Mouse (Mus musculus): ENCODE data around the gene Nek1. TPM values are rescaled to one million over a fixed set of nuclear protein-coding genes. Genes with fewer than 3 reads are reported as not detected.
A peak's percentile ranks its signal among the peaks of the same experiment; 100 is the strongest.

Nek1 gene
- polyA plus RNA-seq, 1 experiment from 2014 or later = 14.3 TPM

DNA sequence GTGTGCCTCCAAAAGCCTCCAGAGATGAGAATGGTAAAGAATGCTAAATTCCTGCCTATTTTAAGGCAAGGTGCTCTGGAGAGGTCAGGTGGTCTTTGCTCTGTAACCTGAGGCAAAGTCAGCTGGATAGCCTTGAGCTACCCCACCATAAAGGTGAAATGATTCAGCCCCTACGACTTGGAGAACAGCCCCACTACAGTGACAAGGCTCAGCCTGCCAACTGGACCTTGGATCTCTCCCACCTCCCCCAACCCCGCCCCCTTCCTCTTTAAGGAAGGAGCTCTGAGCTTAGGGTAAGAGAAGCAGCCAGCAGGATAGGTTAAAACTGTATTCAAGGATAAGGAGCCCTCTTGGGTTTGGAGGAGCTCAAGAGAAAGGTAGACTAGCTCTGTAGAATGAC lies 23.9 kb upstream of the Nek1 start:
- 26% methylated on average over 2 of the region's 2 CpGs for WGBS

DNA sequence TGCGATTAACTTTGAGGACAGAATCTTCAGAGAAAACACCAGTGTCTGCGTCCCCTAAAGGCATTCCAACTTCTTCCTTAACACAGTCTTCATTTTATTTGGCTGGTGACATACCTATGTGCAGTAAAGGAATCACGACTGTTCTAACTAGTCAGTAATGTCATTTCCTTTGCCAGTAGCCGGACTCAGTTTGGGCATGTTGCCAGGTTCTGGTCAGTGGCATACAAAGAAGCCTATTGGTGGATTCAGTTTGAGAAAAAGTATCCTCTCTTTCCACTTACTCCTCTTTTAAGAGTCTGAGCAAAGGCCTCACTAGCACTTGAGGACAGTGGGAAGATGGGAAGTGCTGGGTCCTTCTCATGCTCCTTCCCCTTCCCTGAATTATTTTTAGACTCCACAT lies 21.2 kb upstream of the Nek1 start:
- Histone ChIP-seq H3K9ac (ENCODE audit: low read depth, low read length) (no peak overlapping the region), H3K27ac (no peak overlapping the region), H3K9me3 (replicated peaks; ENCODE audit: low read length) (no peaks in the 10 kb centered on the region), H3K4me1 (replicated peaks; ENCODE audit: insufficient read depth, low read length) (peaks cover 4% of the 10 kb centered on the region; the same call in 1 of the 2 replicates), H3K4me3 (replicated peaks; ENCODE audit: low read depth, low read length) (no peak overlapping the region), H3K4me2 (ENCODE audit: low read length) (no peak overlapping the region), H3K36me3 (ENCODE audit: insufficient read depth, low read length) (no peaks in the 10 kb centered on the region), H3K27me3 (ENCODE audit: insufficient read depth, low read length) (no peaks in the 10 kb centered on the region)
- no peak for DNase-seq (ENCODE audit: low spot score)
- no peak for ATAC-seq (replicated peaks; ENCODE audit: low FRiP score, low read depth)
- 63% methylated on average over 4 of the region's 4 CpGs for WGBS
- no peak for TF ChIP-seq CTCF (IDR thresholded peaks at IDR 0.05; ENCODE audit: low read depth)

More for the DNA sequence above, 23.9 kb upstream of the Nek1 start:
- H3K4me1 ChIP-seq (replicated peaks; ENCODE audit: insufficient read depth, low read length) = peaks cover 4% of the 10 kb centered on the region
- ATAC-seq (replicated peaks; ENCODE audit: low FRiP score, low read depth) = no peak; the same call in 1 of the 2 replicates
- no peak for TF ChIP-seq CTCF (IDR thresholded peaks at IDR 0.05; ENCODE audit: low read depth)
- H3K27ac ChIP-seq = no peak overlapping the region
- H3K9ac ChIP-seq (ENCODE audit: low read depth, low read length) = no peak overlapping the region
- H3K27me3 ChIP-seq (ENCODE audit: insufficient read depth, low read length) = no peaks in the 10 kb centered on the region
- H3K9me3 ChIP-seq (replicated peaks; ENCODE audit: low read length) = no peaks in the 10 kb centered on the region
- DNase-seq (ENCODE audit: low spot score) = no peak
- H3K4me3 ChIP-seq (replicated peaks; ENCODE audit: low read depth, low read length) = no peak overlapping the region
- no peak overlapping the region for H3K4me2 ChIP-seq (ENCODE audit: low read length)
- no peaks in the 10 kb centered on the region for H3K36me3 ChIP-seq (ENCODE audit: insufficient read depth, low read length)

DNA sequence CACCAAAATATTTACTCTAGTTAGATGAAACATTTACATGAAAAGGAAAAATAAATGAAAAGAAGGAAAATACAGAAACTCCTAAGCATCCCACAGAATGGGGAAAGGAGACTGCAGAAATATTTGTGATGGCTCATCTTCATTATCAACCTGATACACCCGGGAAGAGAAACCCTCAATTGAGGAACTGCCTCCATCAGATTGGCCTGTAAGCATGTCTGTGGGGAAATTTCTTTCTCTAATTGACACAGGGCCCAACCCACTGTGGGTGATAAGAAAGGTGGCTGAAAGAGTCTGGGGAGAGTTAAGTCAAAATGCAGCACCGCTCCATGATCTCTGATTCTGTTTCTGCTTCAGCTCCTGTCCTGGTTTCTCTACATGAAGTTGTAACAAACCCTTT lies 19.5 kb upstream of the Nek1 start:
- H3K4me1 ChIP-seq (replicated peaks; ENCODE audit: insufficient read depth, low read length) = peaks cover 4% of the 10 kb centered on the region; the same call in 1 of the 2 replicates
- 87% methylated on average over 2 of the region's 2 CpGs for WGBS

DNA sequence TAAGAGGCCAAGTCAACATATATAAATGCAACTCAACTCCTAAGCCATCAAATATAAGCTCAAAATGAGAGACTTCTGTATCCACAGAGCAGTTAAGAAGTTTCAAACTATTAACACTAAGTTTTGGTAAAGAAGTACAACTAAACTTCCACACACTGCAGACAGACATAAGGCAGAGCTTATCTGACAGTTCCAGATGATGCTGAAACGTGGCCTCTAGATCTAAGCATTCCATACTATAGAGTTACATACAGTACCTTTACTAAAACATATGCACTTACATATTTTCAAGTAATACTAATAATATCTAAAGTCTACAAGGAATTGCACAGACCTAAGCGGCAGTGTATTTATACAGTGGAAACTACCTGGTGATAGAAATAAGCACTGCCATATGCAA lies 18.2 kb upstream of the Nek1 start:
- H3K4me3 ChIP-seq (replicated peaks; ENCODE audit: low read depth, low read length) = no peak overlapping the region
- no peaks in the 10 kb centered on the region for H3K27me3 ChIP-seq (ENCODE audit: insufficient read depth, low read length)
- no peaks in the 10 kb centered on the region for H3K9me3 ChIP-seq (replicated peaks; ENCODE audit: low read length)
- H3K9ac ChIP-seq (ENCODE audit: low read depth, low read length) = no peak overlapping the region
- no peaks in the 10 kb centered on the region for H3K36me3 ChIP-seq (ENCODE audit: insufficient read depth, low read length)
- no peak overlapping the region for H3K4me2 ChIP-seq (ENCODE audit: low read length)
- ATAC-seq (replicated peaks; ENCODE audit: low FRiP score, low read depth) (no peak), DNase-seq (ENCODE audit: low spot score) (no peak)
- no peak for TF ChIP-seq CTCF (IDR thresholded peaks at IDR 0.05; ENCODE audit: low read depth)
- H3K27ac ChIP-seq = no peak overlapping the region
- no peaks in the 10 kb centered on the region for H3K4me1 ChIP-seq (replicated peaks; ENCODE audit: insufficient read depth, low read length)
- 84% methylated on average over 2 of the region's 2 CpGs for WGBS

More for the DNA sequence above, 19.5 kb upstream of the Nek1 start:
- no peak overlapping the region for H3K4me3 ChIP-seq (replicated peaks; ENCODE audit: low read depth, low read length)
- no peak overlapping the region for H3K27ac ChIP-seq
- no peaks in the 10 kb centered on the region for H3K9me3 ChIP-seq (replicated peaks; ENCODE audit: low read length)
- H3K9ac ChIP-seq (ENCODE audit: low read depth, low read length) = no peak overlapping the region
- H3K4me2 ChIP-seq (ENCODE audit: low read length) = no peak overlapping the region
- H3K36me3 ChIP-seq (ENCODE audit: insufficient read depth, low read length) = no peaks in the 10 kb centered on the region
- DNase-seq (ENCODE audit: low spot score) = no peak
- TF ChIP-seq CTCF (IDR thresholded peaks at IDR 0.05; ENCODE audit: low read depth) = no peak
- no peak for ATAC-seq (replicated peaks; ENCODE audit: low FRiP score, low read depth)
- H3K27me3 ChIP-seq (ENCODE audit: insufficient read depth, low read length) = no peaks in the 10 kb centered on the region

DNA sequence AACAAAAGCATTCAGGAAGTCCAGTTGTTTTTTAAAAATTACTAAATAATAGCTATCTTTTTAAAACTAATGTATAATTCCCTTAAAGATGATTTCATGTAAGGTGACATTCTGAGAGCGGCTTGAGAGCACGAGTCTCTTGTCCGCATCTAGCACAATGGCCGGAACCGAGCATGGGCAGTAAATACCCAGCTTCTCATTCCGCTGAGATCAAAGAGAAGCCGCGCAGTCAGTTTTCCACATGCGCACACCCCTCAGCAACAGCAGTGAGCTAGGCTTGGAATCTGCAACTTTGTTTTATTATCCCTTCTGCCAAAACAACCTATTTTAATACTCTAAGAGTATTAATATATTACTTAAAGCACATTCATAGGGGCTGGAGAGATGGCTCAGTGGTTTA lies 16.2 kb upstream of the Nek1 start:
- H3K27ac ChIP-seq = no peak overlapping the region
- H3K27me3 ChIP-seq (ENCODE audit: insufficient read depth, low read length) = no peaks in the 10 kb centered on the region
- 75% methylated on average over 9 of the region's 9 CpGs for WGBS
- H3K4me2 ChIP-seq (ENCODE audit: low read length) = no peak overlapping the region
- no peak overlapping the region for H3K9ac ChIP-seq (ENCODE audit: low read depth, low read length)
- H3K4me1 ChIP-seq (replicated peaks; ENCODE audit: insufficient read depth, low read length) = 0 out of 2 replicates have a peak, but pooled peaks cover 4% of the 10 kb centered on the region
- TF ChIP-seq CTCF (IDR thresholded peaks at IDR 0.05; ENCODE audit: low read depth) = no peak
- no peak overlapping the region for H3K4me3 ChIP-seq (replicated peaks; ENCODE audit: low read depth, low read length)
- H3K36me3 ChIP-seq (ENCODE audit: insufficient read depth, low read length) = no peaks in the 10 kb centered on the region
- DNase-seq (ENCODE audit: low spot score) (no peak), ATAC-seq (replicated peaks; ENCODE audit: low FRiP score, low read depth) (no peak)
- no peaks in the 10 kb centered on the region for H3K9me3 ChIP-seq (replicated peaks; ENCODE audit: low read length)

DNA sequence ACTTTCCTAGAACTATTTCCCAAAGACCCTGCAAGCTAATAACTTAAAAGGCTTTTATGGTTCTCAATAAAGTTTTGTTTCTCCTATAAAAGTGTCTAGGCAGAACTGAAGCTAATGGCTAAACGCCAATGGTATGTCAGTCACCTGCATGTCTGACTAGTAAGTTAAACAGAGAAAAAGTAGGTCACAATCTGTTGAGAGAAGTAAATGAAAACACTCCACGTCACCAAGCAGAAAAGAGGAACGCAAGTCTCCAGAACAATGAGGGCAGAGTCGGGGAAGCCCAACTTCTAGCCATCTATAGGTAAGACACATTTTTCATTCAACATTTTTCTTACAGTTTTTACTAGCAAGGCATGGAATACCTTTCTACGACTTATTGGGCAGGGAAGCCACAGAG lies 14.5 kb upstream of the Nek1 start:
- Histone ChIP-seq H3K4me3 (replicated peaks; ENCODE audit: low read depth, low read length) (no peak overlapping the region), H3K4me2 (ENCODE audit: low read length) (no peak overlapping the region), H3K27me3 (ENCODE audit: insufficient read depth, low read length) (no peaks in the 10 kb centered on the region), H3K4me1 (replicated peaks; ENCODE audit: insufficient read depth, low read length) (0 out of 2 replicates have a peak, but pooled peaks cover 6% of the 10 kb centered on the region), H3K36me3 (ENCODE audit: insufficient read depth, low read length) (no peaks in the 10 kb centered on the region), H3K9ac (ENCODE audit: low read depth, low read length) (no peak overlapping the region), H3K9me3 (replicated peaks; ENCODE audit: low read length) (no peaks in the 10 kb centered on the region), H3K27ac (no peak overlapping the region)
- TF ChIP-seq CTCF (IDR thresholded peaks at IDR 0.05; ENCODE audit: low read depth) = no peak
- DNase-seq (ENCODE audit: low spot score) (no peak), ATAC-seq (replicated peaks; ENCODE audit: low FRiP score, low read depth) (no peak)
- 62% methylated on average over 5 of the region's 5 CpGs for WGBS

DNA sequence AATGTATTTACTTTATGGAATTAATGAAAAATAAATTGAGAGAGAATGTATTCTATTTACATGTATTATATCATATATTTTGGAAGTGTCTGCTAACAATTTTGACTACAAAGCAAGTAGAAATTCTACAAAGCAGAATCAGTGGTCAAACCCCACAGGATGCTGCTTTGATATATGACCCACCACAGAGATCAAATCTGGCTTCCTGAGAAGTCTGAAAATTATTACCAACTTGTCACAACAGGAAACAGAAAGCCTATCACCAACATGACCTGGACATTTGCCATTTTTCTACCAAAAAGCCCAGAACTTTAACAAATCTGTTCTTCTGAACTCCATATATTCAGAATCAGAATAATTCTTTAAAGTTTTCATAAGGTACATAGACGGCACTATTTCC lies 11.6 kb upstream of the Nek1 start:
- TF ChIP-seq CTCF (IDR thresholded peaks at IDR 0.05; ENCODE audit: low read depth) = no peak
- no peak for DNase-seq (ENCODE audit: low spot score)
- Histone ChIP-seq H3K4me3 (replicated peaks; ENCODE audit: low read depth, low read length) (peak overlapping the region; percentile 69; the same call in 1 of the 2 replicates), H3K27ac (no peak overlapping the region), H3K27me3 (ENCODE audit: insufficient read depth, low read length) (no peaks in the 10 kb centered on the region), H3K36me3 (ENCODE audit: insufficient read depth, low read length) (no peaks in the 10 kb centered on the region), H3K9ac (ENCODE audit: low read depth, low read length) (no peak overlapping the region), H3K4me1 (replicated peaks; ENCODE audit: insufficient read depth, low read length) (0 out of 2 replicates have a peak, but pooled peaks cover 9% of the 10 kb centered on the region), H3K4me2 (ENCODE audit: low read length) (peak overlapping the region; percentile 94), H3K9me3 (replicated peaks; ENCODE audit: low read length) (no peaks in the 10 kb centered on the region)
- 18% methylated on average over 1 of the region's 1 CpGs for WGBS
- no peak for ATAC-seq (replicated peaks; ENCODE audit: low FRiP score, low read depth)

All from kidney, postnatal 0 days (tissue).